Mouse (Mus musculus) brain, embryonic 18.5 days (tissue): ENCODE measurements around the gene Fam172a.

ENCODE experiments used
- DNase-seq: peaks from one replicate; pipeline ENCODE4 v3.0.0-alpha.2; 2012; ENCODE audit warnings: low read depth, low spot score

Fam172a gene

GRCm38 (mm10) chr13:78198391-78198870 lies 496.6 kb downstream of the Fam172a start:
- no peak for DNase-seq

- no peak for DNase-seq
Observed at GRCm38 (mm10) chr13:78198871-78199641, 497.2 kb downstream of the Fam172a start.

DNA sequence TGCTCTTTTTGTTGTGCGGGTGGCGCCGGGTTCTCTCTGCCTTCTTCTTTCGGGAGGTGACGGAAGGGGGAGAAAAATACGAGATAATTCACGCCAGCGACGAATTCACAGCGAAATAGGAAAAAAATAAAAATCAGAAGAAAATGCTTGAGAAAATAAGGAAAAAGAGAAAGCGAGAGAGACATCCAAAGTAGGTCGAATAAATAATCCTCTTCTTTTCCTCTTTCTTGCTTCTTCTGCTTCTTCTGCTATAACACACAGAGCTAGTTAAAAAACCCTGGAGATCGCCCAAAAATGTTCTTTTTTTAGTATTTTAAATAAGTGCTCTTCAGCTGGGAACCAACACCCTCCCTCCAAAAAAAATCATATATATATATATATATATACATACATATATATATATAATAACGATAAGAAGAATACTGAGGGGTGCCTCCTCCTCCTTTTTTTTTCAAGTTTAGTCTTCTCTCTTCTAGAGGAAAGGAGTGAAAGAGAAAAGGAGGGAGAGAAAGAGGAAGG lies 497.9 kb downstream of the Fam172a start, which contains the start of gene Nr2f1:
Nr2f1 (minus strand) TSS at position 116 of the 519 bp plus-strand sequence.
- no peak for DNase-seq

DNA sequence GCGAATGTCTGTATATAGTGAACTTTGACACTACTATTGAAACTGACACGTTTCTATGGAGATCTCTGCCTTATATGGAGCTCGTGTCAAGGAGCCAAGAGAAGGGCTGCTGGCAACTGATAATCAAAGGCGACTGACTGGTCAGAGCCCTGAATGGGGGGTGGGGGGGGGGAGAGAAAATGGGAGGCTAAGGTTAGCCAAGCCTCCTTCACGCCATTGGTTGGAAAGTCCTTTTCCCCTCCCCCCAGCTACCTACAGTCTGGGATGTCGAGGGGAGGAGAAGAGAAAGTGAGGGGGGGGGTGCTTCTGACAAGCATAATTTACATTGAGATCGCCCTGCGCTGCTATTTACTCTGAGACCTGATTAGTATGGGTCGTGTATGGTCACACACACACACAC lies 498.6 kb downstream of the Fam172a start:
- DNase-seq = peak; percentile 84

- DNase-seq = peak; percentile 90
Observed at GRCm38 (mm10) chr13:78200991-78201870, 499.4 kb downstream of the Fam172a start.

GRCm38 (mm10) chr13:78201871-78202565 lies 500.2 kb downstream of the Fam172a start:
- no peak for DNase-seq

GRCm38 (mm10) chr13:78202574-78203347 lies 500.9 kb downstream of the Fam172a start:
- no peak for DNase-seq

- DNase-seq = no peak
Observed at GRCm38 (mm10) chr13:78203348-78204061, 501.7 kb downstream of the Fam172a start.

DNA sequence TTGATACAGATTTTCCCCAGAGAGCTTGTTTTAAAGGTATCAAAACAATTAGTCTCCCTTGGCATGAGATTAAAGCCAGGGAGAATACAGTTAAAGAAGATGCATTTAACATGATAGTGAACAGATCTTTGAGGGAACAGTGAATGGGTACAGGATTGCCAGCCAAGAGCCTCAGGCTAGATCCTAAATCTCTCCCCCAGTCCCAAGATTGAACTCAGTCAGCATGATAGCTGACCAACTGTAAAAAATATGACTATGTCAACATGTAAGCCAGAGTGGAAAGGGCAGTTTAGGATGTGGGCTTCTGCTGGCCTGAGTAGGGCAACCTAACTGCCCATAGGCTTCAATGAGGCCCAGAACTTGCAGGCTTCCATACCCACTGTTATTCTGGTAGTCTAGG lies 503.6 kb downstream of the Fam172a start:
- no peak for DNase-seq

- DNase-seq = no peak
Observed at GRCm38 (mm10) chr13:78206891-78207430, 505.1 kb downstream of the Fam172a start.

DNA sequence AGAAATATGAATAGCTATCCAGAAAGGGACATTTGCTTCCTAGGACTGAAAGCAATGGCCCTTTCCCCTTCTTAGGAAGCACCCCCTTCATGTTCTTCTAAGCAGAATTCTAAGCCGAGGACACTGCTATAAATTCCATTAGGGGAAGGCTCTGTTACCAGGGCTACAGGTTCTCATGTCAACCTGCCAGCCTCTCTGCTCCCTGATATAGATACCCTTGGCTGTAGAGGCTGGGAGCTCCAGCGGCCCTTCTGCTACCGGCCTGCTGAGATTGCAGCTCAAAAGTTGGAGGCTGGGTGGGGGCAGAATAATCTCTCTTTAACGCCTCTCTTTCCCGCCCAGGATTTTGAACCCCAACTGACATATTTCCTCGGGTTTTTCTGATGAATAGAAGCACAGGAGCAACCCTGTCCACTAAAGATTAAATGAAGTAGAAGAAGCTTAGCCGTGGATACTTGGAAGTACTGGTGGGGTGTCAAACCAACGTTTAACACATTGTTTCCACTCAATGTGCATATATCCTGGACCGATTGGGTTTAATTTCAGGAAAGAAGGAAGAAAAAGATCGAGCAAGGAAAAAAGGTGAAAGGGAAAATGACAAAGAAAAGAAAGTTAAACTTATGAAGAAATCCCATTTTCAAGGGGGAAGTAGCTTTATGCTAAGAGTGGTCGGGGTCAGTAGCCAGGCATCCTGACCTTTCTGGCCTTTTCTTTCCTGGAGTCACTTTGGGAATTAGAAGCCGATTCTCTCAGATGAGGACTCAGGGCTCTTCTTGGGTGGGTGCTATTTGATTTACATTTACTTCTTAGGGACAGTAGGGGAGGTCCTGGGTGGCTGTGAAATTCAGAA lies 506.2 kb downstream of the Fam172a start:
- no peak for DNase-seq

GRCm38 (mm10) chr13:78208689-78209410 lies 507.0 kb downstream of the Fam172a start:
- DNase-seq = no peak

DNA sequence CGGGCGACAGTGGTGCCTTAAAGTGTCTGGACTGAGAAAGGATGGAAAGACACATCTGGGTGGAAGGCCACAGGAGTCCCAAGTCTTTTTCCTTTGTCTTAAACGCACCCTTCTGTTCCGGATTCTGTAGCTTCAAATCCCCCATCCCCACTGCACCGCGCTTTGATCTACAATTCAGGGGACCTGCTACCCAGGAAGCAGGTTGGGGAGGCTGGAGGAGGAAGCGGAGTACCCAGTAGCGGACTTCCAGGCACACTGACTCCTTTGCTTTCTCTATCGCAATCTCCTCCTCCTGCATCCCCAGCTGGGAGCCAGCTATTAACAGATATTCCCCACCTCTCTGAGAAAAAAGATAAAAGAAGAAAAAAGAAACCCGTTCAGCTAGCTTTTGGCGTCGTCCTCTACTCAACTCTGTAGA lies 507.8 kb downstream of the Fam172a start:
- DNase-seq = no peak

DNA sequence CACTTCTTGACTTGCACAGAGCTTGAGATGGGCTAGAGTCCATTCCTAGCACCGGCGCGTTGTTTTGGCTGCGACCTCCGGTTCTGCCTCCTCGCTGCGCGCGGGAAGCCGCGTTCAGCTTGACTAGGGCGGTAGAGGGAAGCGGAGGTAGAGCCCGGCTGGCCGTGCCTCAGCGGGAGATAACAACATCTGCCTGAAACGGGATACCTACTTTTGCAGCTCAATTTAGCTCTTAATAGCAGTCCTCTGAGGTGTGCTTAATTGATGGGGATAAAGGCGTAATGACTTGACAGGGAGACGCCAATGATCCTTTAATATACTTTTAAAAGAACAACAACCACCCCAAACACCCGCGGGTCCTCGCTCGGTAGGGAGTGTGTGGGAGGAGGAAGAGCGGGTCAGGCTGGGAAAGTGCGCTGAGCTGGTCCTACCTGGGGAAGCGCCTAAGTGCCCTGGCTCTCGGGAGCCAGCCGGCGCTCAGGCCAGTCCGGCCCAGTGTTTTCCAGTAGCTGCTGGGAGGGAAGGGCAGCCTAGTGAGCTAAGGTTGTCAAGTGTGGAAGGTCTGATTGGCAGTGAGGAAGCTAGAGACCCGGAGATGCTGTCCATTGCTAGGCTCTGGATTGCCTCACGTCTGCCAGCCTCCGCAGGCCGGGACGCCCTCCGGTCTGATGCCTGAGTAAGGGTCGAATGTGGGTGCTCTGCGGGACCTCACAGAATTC lies 508.4 kb downstream of the Fam172a start:
- DNase-seq = no peak

DNA sequence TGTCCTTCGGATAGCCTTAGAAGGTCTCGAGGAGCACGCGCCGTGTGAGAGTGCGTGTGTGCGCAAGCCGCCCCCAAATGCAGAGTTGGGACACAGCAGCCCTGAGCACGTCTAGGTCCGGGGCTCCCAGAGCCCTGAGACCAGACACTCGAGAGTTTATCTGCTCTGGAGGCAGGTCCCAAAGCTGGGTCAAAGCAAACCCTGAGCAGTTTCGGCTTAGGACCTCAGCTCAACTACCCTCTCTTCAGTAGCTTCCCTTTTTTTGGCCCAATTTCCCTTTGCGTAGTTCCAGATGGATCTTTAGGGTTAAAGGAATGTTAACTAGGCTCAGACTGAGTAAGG lies 508.9 kb downstream of the Fam172a start:
- DNase-seq = no peak

- no peak for DNase-seq
Observed at GRCm38 (mm10) chr13:78211231-78212010, 509.6 kb downstream of the Fam172a start.

GRCm38 (mm10) chr13:78212111-78212510 lies 510.3 kb downstream of the Fam172a start:
- no peak for DNase-seq
